ENCODE assay signal across 15 mouse cellular contexts in genomic region chr7:144378254-144378653, GRCm38 (mm10).
DNase-seq lines count a peak whose midpoint lies in the region; ATAC-seq lines count a peak whose summit lies in the region.
"Had no signal": no experiment of that assay in that cellular context is flagged by ENCODE, and none has a peak within 500 bp of the region (broad histone marks: within the 10 kb centered on the region; RNA-seq: fewer than 3 reads in every experiment).

No protein-coding gene starts in this region.

- no peak overlapping the region for H3K4me3 ChIP-seq in neural tube, embryonic 13.5 days
- H3K4me3 ChIP-seq: embryonic facial prominence, embryonic 13.5 days; heart, adult 2 months; kidney, embryonic 15.5 days; limb, embryonic 13.5 days; liver, embryonic 15.5 days had no signal

- no peak overlapping the region for H3K4me2 ChIP-seq in neural tube, embryonic 13.5 days
- H3K4me2 ChIP-seq: embryonic facial prominence, embryonic 13.5 days; kidney, embryonic 15.5 days; limb, embryonic 13.5 days; liver, embryonic 15.5 days had no signal

- no peak overlapping the region for H3K9ac ChIP-seq in neural tube, embryonic 13.5 days
- H3K9ac ChIP-seq: embryonic facial prominence, embryonic 13.5 days; kidney, embryonic 15.5 days; limb, embryonic 13.5 days; liver, embryonic 15.5 days had no signal

- H3K36me3 ChIP-seq in neural tube, embryonic 13.5 days: no peaks in the 10 kb centered on the region
- H3K36me3 ChIP-seq: embryonic facial prominence, embryonic 13.5 days; kidney, embryonic 15.5 days; limb, embryonic 13.5 days; liver, embryonic 15.5 days had no signal

- ATAC-seq in neural tube, embryonic 13.5 days (ENCODE audit: low read depth): no peak

- intact Hi-C loops in left cerebral cortex, postnatal 4 days (cut with DNase I): no loop called here

- DNase-seq in frontal cortex, postnatal 36 days (ENCODE audit: low spot score in 2 of 2): peak; percentile 25 to 48
- DNase-seq in frontal cortex, postnatal 25 days (ENCODE audit: low spot score in 2 of 2): no peak
- no peak for DNase-seq in neural tube, embryonic 10.5 days (ENCODE audit: extremely low spot score, low spot score)
- peak; percentile 40 for DNase-seq in left cerebral cortex, postnatal 4 days
- peak; percentile 35 for DNase-seq in right cerebral cortex, postnatal 25 days
- no peak for DNase-seq in kidney, postnatal 10 days
- DNase-seq: gastrocnemius, postnatal 10 days; heart, adult 2 months; lung, postnatal 14 days; thymus, adult 18-20 months had no signal

- no peaks in the 10 kb centered on the region for H3K27me3 ChIP-seq in neural tube, embryonic 13.5 days
- H3K27me3 ChIP-seq: embryonic facial prominence, embryonic 13.5 days; kidney, embryonic 15.5 days; limb, embryonic 13.5 days; liver, embryonic 15.5 days had no signal

- no peaks in the 10 kb centered on the region for H3K9me3 ChIP-seq in neural tube, embryonic 13.5 days
- H3K9me3 ChIP-seq: embryonic facial prominence, embryonic 13.5 days; kidney, embryonic 15.5 days; limb, embryonic 13.5 days; liver, embryonic 15.5 days had no signal

- H3K4me1 ChIP-seq in neural tube, embryonic 13.5 days (replicated peaks): peaks cover 34% of the 10 kb centered on the region
- H3K4me1 ChIP-seq: embryonic facial prominence, embryonic 13.5 days; limb, embryonic 13.5 days; liver, embryonic 15.5 days had no signal

- 82% methylated on average over 4 of the region's 4 CpGs for WGBS in neural tube, embryonic 13.5 days

- 0 out of 2 replicates have a peak overlapping the region, but pooled peaks have one; percentile 33 for H3K27ac ChIP-seq in neural tube, embryonic 13.5 days (replicated peaks)
- H3K27ac ChIP-seq: embryonic facial prominence, embryonic 13.5 days; heart, adult 2 months; kidney, embryonic 15.5 days; limb, embryonic 13.5 days; liver, embryonic 15.5 days had no signal

Comparison
In these comparisons a context has a peak if more than half of its experiments do, and no peak if none do; other contexts are left out.
1. DNase-seq: peak in frontal cortex, postnatal 36 days (2 of 2), left cerebral cortex, postnatal 4 days (single experiment) and right cerebral cortex, postnatal 25 days (single experiment); none in frontal cortex, postnatal 25 days (0 of 2), neural tube, embryonic 10.5 days (single experiment) and kidney, postnatal 10 days (single experiment).